Mouse (Mus musculus): ENCODE measurements around the gene Ptafr. TPM values are rescaled to one million over a fixed set of nuclear protein-coding genes. Genes with fewer than 3 reads are reported as not detected.

Ptafr gene
- 135 and 136 TPM in 2 replicates for total RNA-seq (2017)

DNA sequence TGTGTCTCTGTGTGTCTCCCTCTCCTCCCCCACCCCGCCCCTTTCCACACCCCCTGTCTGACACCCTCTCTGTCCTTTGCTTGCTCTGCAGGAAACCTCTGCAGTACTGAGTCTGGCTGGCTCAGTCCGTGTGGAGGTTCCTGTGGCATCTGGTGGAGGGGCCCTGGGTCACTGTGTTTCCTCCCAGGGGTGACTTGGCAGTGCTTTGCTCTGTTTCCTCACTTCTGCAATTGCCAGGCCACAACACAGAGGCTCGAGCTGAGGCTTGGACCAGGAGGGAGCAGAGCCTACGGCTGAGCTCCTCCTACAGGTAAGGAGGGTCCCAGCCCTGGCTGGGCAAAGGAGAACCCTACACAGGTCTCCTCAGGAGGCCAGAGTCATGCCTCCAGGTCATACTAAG is at the start of gene Ptafr:
TSS of gene Ptafr (plus strand) at position 103 of the 400 bp plus-strand sequence.
- peak; percentile 93 for ATAC-seq (ENCODE audit: extremely low read depth, insufficient number of reproducible peaks, low FRiP score, poor library complexity, severe bottlenecking)

GRCm38 (mm10) chr4:132514555-132515135 is 49.2 kb upstream of the Ptafr start:
- ATAC-seq (ENCODE audit: extremely low read depth, insufficient number of reproducible peaks, low FRiP score, poor library complexity, severe bottlenecking) = peak; percentile 27; the same call in 1 of the 2 replicates

- ATAC-seq (ENCODE audit: extremely low read depth, insufficient number of reproducible peaks, low FRiP score, poor library complexity, severe bottlenecking) = peak; percentile 87
These were observed 48.3 kb upstream of the Ptafr start for GRCm38 (mm10) chr4:132515369-132516155.

- no peak for ATAC-seq (ENCODE audit: extremely low read depth, insufficient number of reproducible peaks, low FRiP score, poor library complexity, severe bottlenecking)
These were observed 45.8 kb upstream of the Ptafr start for GRCm38 (mm10) chr4:132518066-132518465.

GRCm38 (mm10) chr4:132519188-132519587 is 44.7 kb upstream of the Ptafr start:
- ATAC-seq (ENCODE audit: extremely low read depth, insufficient number of reproducible peaks, low FRiP score, poor library complexity, severe bottlenecking) = no peak

- ATAC-seq (ENCODE audit: extremely low read depth, insufficient number of reproducible peaks, low FRiP score, poor library complexity, severe bottlenecking) = no peak
These were observed 39.5 kb upstream of the Ptafr start for GRCm38 (mm10) chr4:132524321-132524741.

DNA sequence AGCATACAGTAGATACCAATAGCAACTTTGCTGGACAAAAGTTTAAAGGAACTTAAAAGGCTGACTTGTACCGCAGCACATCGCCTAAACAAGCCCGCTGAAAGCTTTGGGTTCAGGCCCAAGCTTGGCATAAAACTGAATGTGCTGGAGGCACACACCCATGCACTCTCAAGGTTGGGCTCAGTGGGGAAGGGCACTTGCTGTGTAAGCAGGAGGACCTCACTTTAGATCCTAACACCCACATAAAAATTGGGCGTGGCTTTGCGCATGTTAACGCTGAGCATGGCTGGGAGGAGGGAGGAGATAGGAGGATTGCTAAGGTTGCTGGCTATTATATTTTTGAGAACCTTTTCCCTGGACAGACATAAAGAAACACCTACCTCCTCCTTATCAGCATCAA is 39.1 kb upstream of the Ptafr start:
- ATAC-seq (ENCODE audit: extremely low read depth, insufficient number of reproducible peaks, low FRiP score, poor library complexity, severe bottlenecking) = no peak

DNA sequence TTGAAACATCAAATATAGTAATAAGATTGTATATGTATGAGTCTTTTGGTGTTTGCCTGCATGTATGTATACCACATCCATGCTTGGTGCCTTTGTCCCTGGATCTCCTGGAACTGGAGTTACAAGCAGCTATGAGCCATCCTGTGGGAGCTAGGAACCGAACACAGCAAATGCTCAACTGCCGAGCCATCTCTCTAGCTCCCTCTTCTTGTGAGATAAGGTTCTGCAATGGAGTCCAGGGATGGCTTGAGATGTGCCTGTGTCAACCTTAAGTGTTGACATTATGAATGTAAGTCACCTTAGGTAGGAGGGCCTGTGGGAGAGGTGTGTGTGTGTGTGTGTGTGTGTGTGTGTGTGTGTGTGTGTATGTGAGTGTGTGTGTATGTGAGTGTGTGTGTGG is 37.2 kb upstream of the Ptafr start:
- ATAC-seq (ENCODE audit: extremely low read depth, insufficient number of reproducible peaks, low FRiP score, poor library complexity, severe bottlenecking) = peak; percentile 76

- ATAC-seq (ENCODE audit: extremely low read depth, insufficient number of reproducible peaks, low FRiP score, poor library complexity, severe bottlenecking) = no peak
These were observed 35.8 kb upstream of the Ptafr start for GRCm38 (mm10) chr4:132527917-132528522.

DNA sequence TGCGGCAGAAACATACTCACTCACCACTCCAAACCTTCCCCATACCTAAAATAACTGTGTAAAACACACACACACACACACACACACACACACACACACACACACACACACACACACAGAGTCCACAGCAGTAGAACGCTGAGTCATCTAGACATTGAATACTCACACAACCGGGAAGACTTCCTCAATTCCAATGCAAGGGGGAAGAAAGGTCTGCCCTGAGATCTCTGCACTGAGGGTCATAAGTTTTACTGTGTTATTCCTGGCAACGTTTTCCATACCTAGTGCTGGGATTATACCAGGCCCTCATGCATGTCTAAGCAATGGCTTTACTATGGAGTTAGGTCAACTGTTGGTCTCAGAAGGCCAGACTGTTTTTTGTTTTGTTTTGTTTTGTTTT is 34.5 kb upstream of the Ptafr start:
- peak; percentile 23; the same call in 1 of the 2 replicates for ATAC-seq (ENCODE audit: extremely low read depth, insufficient number of reproducible peaks, low FRiP score, poor library complexity, severe bottlenecking)

- no peak for ATAC-seq (ENCODE audit: extremely low read depth, insufficient number of reproducible peaks, low FRiP score, poor library complexity, severe bottlenecking)
These were observed 33.6 kb upstream of the Ptafr start for GRCm38 (mm10) chr4:132530033-132530804.

DNA sequence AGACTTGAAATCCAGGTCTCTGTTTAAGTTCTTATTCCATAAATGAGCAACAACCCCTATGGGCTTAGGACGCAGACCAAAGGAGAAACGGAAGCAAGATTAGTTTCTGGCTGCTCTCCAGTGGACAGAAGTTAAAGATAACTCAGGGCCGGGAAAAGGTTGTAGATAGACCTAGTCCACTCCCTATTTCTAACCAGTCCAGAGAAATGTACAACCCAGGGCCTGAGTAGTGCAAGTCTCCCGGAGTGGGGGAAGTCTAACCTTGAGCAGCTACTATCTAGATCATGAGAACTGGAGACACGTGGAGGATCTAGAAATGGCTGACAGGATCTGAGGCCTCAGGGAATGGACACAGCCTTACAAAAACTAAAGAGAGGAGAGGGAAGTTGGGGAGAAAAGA is 31.4 kb upstream of the Ptafr start:
- no peak for ATAC-seq (ENCODE audit: extremely low read depth, insufficient number of reproducible peaks, low FRiP score, poor library complexity, severe bottlenecking)

DNA sequence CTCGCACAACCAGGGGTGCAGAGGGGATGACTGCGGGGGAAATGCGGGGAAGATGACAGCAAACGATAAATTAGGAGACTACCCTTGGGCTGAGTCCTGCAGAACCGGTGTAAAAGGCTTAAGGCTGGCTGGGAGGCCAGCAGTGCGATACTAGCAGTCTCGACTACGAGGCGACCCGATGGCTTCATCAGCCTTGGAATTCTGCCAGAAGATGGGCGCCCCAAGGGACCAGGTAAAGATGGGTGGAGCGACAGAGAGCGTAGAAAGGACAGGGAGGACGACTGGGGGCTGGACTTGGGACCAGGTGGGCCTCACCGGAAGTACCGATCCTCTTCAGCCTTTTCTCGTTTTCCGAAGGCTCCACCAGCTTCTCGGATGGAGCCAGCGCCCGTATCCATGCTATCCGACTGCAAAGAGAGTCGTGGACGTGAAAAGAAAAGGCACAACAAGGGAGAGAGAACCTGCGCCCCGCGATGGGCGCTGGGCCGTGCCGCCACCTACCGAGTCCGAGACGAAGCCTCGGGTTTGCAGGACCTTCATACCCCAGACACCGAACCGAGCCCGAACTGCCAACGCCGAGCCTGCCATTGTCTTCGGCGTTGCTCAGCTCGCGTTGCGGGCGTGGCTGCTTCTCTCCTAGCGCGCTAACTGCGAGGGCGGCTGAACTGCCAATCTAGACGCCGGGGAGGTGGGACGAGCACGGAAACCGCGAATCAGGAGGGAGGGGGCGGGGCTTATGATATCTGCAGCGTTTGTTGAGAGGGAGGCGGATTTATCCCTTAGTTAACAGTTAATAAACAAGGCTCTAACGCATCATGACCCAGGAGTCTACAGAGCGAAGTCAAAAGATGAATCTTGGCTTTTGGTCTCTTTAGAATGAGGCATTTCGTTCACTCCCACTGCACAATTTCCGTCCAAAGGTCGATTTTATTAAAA is 30.6 kb upstream of the Ptafr start, which contains the start of gene Atpif1:
TSS of gene Atpif1 (minus strand) at position 679 of the 936 bp plus-strand sequence.
- ATAC-seq (ENCODE audit: extremely low read depth, insufficient number of reproducible peaks, low FRiP score, poor library complexity, severe bottlenecking) = peak; percentile 92

GRCm38 (mm10) chr4:132535406-132536121 is 28.3 kb upstream of the Ptafr start, which contains the start of gene Dnajc8:
Gene Dnajc8 (plus strand): TSS chr4:132535550.
- peak; percentile 70 for ATAC-seq (ENCODE audit: extremely low read depth, insufficient number of reproducible peaks, low FRiP score, poor library complexity, severe bottlenecking)

DNA sequence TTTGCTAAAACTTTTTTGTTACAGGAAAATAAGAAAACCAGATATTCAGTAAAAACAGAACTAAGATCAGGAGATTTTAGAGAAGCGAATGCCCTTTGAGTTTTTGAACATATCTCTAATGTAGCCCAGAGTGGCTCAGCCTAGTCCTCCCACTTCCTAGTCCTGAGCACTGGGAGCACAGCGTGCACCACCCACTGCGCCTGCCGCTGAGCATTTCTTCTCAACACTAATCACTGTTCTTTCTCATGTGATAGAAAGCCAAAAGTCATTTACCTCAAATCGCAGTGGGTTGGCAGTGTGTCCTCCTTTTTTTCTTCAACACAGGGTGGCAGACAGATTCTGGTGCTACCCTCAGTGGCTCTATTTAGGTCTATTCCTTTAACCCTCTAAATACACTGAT is 24.4 kb upstream of the Ptafr start:
- no peak for ATAC-seq (ENCODE audit: extremely low read depth, insufficient number of reproducible peaks, low FRiP score, poor library complexity, severe bottlenecking)

GRCm38 (mm10) chr4:132541413-132541812 is 22.5 kb upstream of the Ptafr start:
- no peak for ATAC-seq (ENCODE audit: extremely low read depth, insufficient number of reproducible peaks, low FRiP score, poor library complexity, severe bottlenecking)

DNA sequence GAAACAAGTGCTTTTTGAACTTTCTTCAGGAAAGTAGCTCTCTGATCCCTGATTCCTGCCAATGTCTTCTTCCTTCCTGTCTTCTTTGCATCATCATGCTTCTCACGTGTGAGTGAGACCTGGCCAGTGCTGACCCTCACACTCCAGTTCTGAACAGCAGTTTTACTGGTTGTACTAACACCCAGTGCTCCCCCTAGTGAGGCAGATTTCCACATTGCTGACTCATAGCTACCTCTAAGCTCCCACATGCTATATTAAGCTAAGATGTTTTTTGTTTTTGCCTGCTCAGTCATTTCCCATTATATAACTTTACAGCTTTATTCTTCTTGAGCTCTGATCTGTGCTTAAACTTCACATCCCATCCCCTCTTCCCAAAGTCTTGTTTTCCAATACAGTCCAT is 21.1 kb upstream of the Ptafr start:
- ATAC-seq (ENCODE audit: extremely low read depth, insufficient number of reproducible peaks, low FRiP score, poor library complexity, severe bottlenecking) = no peak

- ATAC-seq (ENCODE audit: extremely low read depth, insufficient number of reproducible peaks, low FRiP score, poor library complexity, severe bottlenecking) = peak; percentile 82
These were observed 18.0 kb upstream of the Ptafr start for GRCm38 (mm10) chr4:132545851-132546250.
